Mouse (Mus musculus) hindbrain, postnatal 0 days (tissue): ENCODE measurements around the gene Fgf12. TPM values are rescaled to one million over a fixed set of nuclear protein-coding genes. Genes with fewer than 3 reads are reported as not detected.

Source experiments
- ATAC-seq: fragments of 200-750 bp; cut with Nextera tagmentation; 2 replicates; pipeline ENCODE4 v1.8.0; 2017; ENCODE audit warnings: mild to moderate bottlenecking, moderate TSS enrichment, moderate library complexity
- DNase-seq: peaks from one replicate; pipeline ENCODE4 v3.0.0-alpha.2; 2015; ENCODE audit warnings: low spot score
- H3K27ac ChIP-seq: fragments of 300-500 bp; sonication (generic); 2 replicates; pipeline ENCODE4 v1.5.1; 2014; ENCODE audit warnings: mild to moderate bottlenecking
- H3K27me3 ChIP-seq: fragments of 300-500 bp; sonication (generic); 2 replicates; pipeline ENCODE4 v1.6.1; 2014; ENCODE audit warnings: low read length, mixed read lengths; ENCODE audit not compliant: insufficient read depth
- H3K36me3 ChIP-seq: fragments of 300-500 bp; sonication (generic); 2 replicates; pipeline ENCODE4 v1.6.1; 2014; ENCODE audit warnings: low read length, mixed read lengths; ENCODE audit not compliant: insufficient read depth
- H3K4me1 ChIP-seq: fragments of 300-500 bp; sonication (generic); 2 replicates; pipeline ENCODE4 v1.6.1; 2014; ENCODE audit warnings: antibody characterized with exemption, low read length, mixed read lengths; ENCODE audit not compliant: insufficient read depth
- H3K4me2 ChIP-seq: fragments of 300-500 bp; sonication (generic); 2 replicates; pipeline ENCODE4 v1.6.1; 2014; ENCODE audit warnings: low read depth, mild to moderate bottlenecking, low read length, moderate library complexity, mixed read lengths
- H3K4me3 ChIP-seq: fragments of 300-500 bp; sonication (generic); 2 replicates; pipeline ENCODE4 v1.5.1; 2014; ENCODE audit warnings: low read length
- H3K9ac ChIP-seq: fragments of 300-500 bp; sonication (generic); replicated peaks from 2 replicates; pipeline ENCODE4 v1.6.1; 2014; ENCODE audit warnings: mild to moderate bottlenecking, low read length, moderate library complexity, mixed read lengths
- H3K9me3 ChIP-seq: fragments of 300-500 bp; sonication (generic); 2 replicates; pipeline ENCODE4 v1.6.1; 2016; ENCODE audit warnings: low read length, mixed read lengths
- CTCF ChIP-seq: IDR thresholded peaks from 2 replicates; pipeline ENCODE4 v1.5.1; 2016; ENCODE audit warnings: antibody characterized with exemption, control low read depth, low read depth
- WGBS: fragments of 180-500 bp; shearing (Covaris S2); extraction: QIAGEN DNeasy Blood & Tissue Kit; methylation state at CpG from one replicate; pipeline ENCODE4 v1.1.7; 2014; 5-methylcytosine and 5-hydroxymethylcytosine counted together
- polyA plus RNA-seq: library from polyadenylated mRNA; unstranded; fragments of >200 nt; fragmentation: Nextera tagmentation; extraction: Ambion mirVana; gene quantifications from 2 replicates; pipeline ENCODE4 v1.2.1, GENCODE M21; 2015
- total RNA-seq: library from RNA; depleted of rRNA; stranded (reverse); fragments of >200 nt; gene quantifications from 2 replicates; pipeline ENCODE4 v1.2.3, GENCODE M21; 2014

Gene Fgf12
- total and polyA plus RNA-seq, 2 experiments from 2014 or later, result 39.8 to 70.4 TPM

DNA sequence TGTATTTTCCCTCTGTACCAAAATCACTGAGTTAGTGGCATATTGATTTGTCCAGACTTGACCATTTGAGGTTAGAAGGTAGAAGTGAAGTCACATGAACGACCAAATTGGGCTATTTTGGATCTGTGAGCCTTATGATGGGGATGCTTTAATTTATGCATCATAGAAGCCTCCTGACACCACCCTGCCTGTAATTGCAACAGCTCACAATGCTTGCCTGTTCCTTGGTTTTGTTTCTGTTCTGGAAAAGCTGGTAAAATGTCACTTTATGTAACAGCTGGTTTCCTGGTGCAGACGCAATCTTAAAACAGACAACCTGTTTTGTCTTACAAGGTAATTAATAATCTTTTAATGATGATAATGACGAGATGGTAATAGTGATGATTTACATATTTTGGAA is 213.4 kb downstream of the Fgf12 start:
- WGBS, result 69% methylated on average over 3 of the region's 3 CpGs
- H3K27ac ChIP-seq, result no peak overlapping the region
- no peak for DNase-seq
- no peak overlapping the region for H3K9ac ChIP-seq
- no peak overlapping the region for H3K4me3 ChIP-seq
- no peaks in the 10 kb centered on the region for H3K9me3 ChIP-seq
- no peak overlapping the region for H3K4me2 ChIP-seq
- no peaks in the 10 kb centered on the region for H3K4me1 ChIP-seq
- ATAC-seq, result no peak
- H3K36me3 ChIP-seq, result no peaks in the 10 kb centered on the region
- TF ChIP-seq CTCF, result no peak
- no peaks in the 10 kb centered on the region for H3K27me3 ChIP-seq

DNA sequence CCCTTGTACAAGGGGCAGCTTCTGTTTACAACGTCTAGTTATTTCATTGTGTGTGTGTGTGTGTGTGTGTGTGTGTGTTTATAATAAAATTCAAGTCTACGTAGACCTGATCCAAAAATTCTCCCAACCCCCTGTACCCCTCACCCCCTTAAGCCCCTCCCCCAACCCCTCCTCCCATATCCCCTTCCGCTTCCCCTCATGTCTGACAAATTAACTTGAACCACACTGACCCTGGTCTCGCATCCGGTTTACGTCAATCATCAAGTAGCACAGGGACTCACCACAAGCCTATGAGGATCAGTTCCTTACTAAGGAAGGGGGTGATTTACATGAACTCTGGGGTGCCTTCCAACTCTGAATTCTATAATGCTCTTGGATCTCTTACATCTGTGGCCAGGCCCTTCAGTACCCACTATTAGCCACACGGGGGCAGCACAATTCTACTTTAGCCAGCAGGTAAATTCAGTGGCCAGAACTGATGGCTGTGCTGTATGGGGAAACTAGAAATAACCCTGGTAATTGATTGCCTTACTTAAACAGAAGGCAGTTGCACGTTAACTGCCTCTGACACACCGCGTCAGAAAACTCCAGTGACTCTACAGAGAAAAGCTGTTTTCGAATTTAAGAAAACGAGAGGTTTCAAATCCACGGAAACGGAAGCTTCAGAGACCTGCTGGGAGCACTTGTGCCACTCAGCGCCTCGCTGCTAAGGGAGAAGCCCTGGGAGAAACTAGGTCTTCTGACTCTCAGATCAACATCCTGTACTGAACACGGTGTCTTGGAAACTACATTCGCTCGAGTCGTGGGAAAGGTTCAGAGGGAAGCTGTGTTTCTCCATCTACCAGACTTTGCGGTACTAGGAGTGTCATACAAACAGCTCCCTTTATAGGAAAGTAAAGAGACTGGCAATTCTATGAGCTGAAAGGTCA is 235.0 kb downstream of the Fgf12 start:
- peak; percentile 92 for DNase-seq
- Histone ChIP-seq H3K4me1 (0 out of 2 replicates have a peak, but pooled peaks cover 3% of the 10 kb centered on the region), H3K4me2 (peak overlapping the region; percentile 56), H3K9me3 (no peaks in the 10 kb centered on the region), H3K36me3 (no peaks in the 10 kb centered on the region), H3K27me3 (no peaks in the 10 kb centered on the region), H3K9ac (0 out of 2 replicates have a peak overlapping the region, but pooled peaks have one; percentile 28), H3K4me3 (peak overlapping the region; percentile 28), H3K27ac (no peak overlapping the region)
- WGBS, result 31% methylated on average over 21 of the region's 21 CpGs
- TF ChIP-seq CTCF, result peak; percentile 94
- peak; percentile 92 for ATAC-seq

DNA sequence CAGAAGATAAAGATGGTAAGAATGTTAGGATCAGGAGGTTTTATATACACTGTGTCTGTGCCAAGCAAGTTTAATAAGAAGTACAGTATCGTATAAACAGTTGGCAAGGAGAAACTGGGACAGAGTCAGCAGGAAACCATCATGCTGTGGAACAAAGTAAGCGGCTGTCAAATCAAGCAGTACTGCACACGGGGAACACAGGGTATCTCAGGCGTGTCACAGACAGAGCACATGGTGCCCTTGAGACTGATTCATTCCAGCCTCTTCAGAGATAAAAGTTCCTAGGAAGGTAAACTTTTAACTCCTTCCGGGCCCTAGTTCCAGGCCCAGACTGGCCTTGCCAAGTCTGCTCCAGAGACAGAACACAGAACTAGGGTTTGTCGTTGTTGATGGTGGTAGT is 240.4 kb downstream of the Fgf12 start:
- Histone ChIP-seq H3K9ac (no peak overlapping the region), H3K4me1 (0 out of 2 replicates have a peak, but pooled peaks cover 3% of the 10 kb centered on the region), H3K9me3 (no peaks in the 10 kb centered on the region), H3K4me2 (no peak overlapping the region), H3K27me3 (no peaks in the 10 kb centered on the region), H3K4me3 (no peak overlapping the region), H3K36me3 (no peaks in the 10 kb centered on the region), H3K27ac (no peak overlapping the region)
- DNase-seq (no peak), ATAC-seq (0 out of 2 replicates have a peak, but pooled peaks have one; percentile 24)
- WGBS, result 53% methylated on average over 6 of the region's 6 CpGs
- TF ChIP-seq CTCF, result no peak

DNA sequence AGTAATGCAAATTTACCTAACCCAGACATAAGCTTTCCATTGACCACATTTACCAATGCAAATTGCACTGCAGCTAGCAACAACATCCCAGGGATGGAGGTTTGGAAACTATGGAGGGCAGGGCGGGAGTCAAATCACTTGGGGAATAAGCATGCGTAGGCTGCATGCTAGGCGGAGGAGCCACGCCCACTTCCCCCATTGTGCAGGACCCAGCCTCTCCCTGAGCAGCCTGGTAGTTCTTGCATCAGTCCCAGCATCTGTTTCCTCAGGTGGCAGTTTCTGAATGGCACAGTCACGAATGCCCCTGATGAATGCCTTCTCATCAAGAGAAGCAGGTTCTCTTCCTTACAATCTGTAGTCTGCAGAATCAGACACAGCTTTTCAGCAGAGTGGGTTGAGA is 241.5 kb downstream of the Fgf12 start:
- H3K4me2 ChIP-seq, result no peak overlapping the region
- 24% methylated on average over 5 of the region's 5 CpGs for WGBS
- ATAC-seq (no peak), DNase-seq (no peak)
- 0 out of 2 replicates have a peak, but pooled peaks cover 3% of the 10 kb centered on the region for H3K4me1 ChIP-seq
- no peaks in the 10 kb centered on the region for H3K36me3 ChIP-seq
- no peak for TF ChIP-seq CTCF
- no peak overlapping the region for H3K4me3 ChIP-seq
- H3K9me3 ChIP-seq, result no peaks in the 10 kb centered on the region
- no peaks in the 10 kb centered on the region for H3K27me3 ChIP-seq
- no peak overlapping the region for H3K9ac ChIP-seq
- H3K27ac ChIP-seq, result no peak overlapping the region

DNA sequence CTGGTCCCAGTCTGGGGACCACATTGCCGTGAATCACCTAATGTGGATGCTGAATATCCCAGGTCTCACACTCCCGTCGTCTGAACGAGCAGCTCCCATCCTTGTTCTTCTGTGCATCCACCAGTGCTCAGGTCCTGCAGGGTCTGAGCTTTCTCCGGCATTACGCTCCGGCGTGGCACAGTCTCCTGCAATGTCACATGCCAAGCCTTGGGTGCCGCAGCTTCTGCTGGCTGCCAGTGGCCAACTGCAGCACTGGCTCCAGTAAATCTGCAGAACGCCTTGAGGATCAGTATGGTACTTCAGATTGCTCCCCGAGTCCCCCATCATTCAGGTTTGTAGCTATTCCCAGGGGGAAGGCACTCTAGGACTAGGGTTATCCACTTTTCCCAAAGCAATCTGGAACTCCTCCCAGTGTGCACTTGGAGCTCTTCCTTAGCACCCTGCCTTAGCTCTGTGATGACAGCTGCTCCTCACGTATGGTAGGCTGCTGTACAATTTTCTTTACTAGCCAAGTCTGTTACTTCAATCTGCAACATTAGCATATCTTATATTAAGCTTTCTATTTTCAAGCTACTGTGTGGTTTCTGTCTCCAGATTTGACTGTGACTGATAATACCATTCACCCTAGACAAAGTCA is 254.8 kb downstream of the Fgf12 start:
- H3K9ac ChIP-seq, result no peak overlapping the region
- H3K9me3 ChIP-seq, result no peaks in the 10 kb centered on the region
- H3K36me3 ChIP-seq, result no peaks in the 10 kb centered on the region
- no peak for TF ChIP-seq CTCF
- ATAC-seq (no peak), DNase-seq (no peak)
- H3K4me1 ChIP-seq, result no peaks in the 10 kb centered on the region
- no peak overlapping the region for H3K4me2 ChIP-seq
- WGBS, result 83% methylated on average over 12 of the region's 12 CpGs
- no peaks in the 10 kb centered on the region for H3K27me3 ChIP-seq
- H3K4me3 ChIP-seq, result no peak overlapping the region
- H3K27ac ChIP-seq, result no peak overlapping the region

DNA sequence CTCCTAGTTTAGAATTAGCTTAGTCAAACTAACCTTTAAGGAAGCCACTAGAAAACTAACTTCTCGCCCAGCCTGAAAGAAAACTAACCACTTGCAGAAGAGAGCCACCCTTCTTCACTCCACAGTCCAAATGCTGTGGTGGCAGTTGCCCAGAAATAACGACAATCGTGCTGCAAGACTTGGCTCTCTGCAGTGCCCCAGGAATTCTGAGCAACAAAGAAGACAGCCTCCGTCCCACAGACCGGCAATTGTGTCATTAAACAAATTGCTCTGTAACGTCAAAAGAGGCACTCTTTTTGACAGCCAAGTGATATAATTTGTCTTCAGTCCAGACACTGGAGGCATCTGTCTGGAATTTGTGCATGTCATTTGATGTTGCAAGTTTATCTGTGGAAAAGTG is 261.2 kb downstream of the Fgf12 start:
- Histone ChIP-seq H3K36me3 (no peaks in the 10 kb centered on the region), H3K4me3 (no peak overlapping the region), H3K9ac (0 out of 2 replicates have a peak overlapping the region, but pooled peaks have one; percentile 24), H3K27ac (no peak overlapping the region), H3K27me3 (no peaks in the 10 kb centered on the region), H3K4me2 (peak overlapping the region; percentile 37), H3K9me3 (no peaks in the 10 kb centered on the region), H3K4me1 (no peaks in the 10 kb centered on the region)
- peak; percentile 55 for DNase-seq
- WGBS, result 10% methylated on average over 6 of the region's 6 CpGs
- TF ChIP-seq CTCF, result no peak
- peak; percentile 49 for ATAC-seq
